Mouse (Mus musculus) spleen, adult 2 months (tissue): ENCODE data around the gene Sh3glb1. TPM values are rescaled to one million over a fixed set of nuclear protein-coding genes. Genes with fewer than 3 reads are reported as not detected.

Experiments
- DNase-seq, 2 experiments: peaks; one replicate each; pipeline versions ENCODE4 v3.0.0 to v3.0.0-alpha.2; 2012 to 2021; ENCODE audit warnings: low spot score in 2 of 2, low read depth in 1 of 2
- H3K27ac ChIP-seq: fragments of 200-500 bp; 2 replicates; pipeline ENCODE4 v1.5.1; 2012; ENCODE audit warnings: low read length, inconsistent platforms; ENCODE audit not compliant: insufficient read depth
- H3K27me3 ChIP-seq: fragments of 200-500 bp; 2 replicates; pipeline ENCODE4 v1.6.1; 2012; ENCODE audit warnings: mild to moderate bottlenecking, moderate library complexity, low read length, inconsistent platforms; ENCODE audit not compliant: control insufficient read depth, insufficient read depth
- H3K36me3 ChIP-seq: fragments of 200-500 bp; 2 replicates; pipeline ENCODE4 v1.6.1; 2012; ENCODE audit warnings: mild to moderate bottlenecking, low read length, inconsistent platforms; ENCODE audit not compliant: control insufficient read depth, insufficient read depth
- H3K4me1 ChIP-seq: fragments of 200-500 bp; 2 replicates; pipeline ENCODE4 v1.6.1; 2011; ENCODE audit warnings: inconsistent platforms; ENCODE audit not compliant: control insufficient read depth, insufficient read depth, insufficient read length
- H3K4me3 ChIP-seq: fragments of 200-500 bp; 2 replicates; pipeline ENCODE4 v1.5.1; 2011; ENCODE audit warnings: mild to moderate bottlenecking, inconsistent platforms; ENCODE audit not compliant: insufficient read depth, insufficient read length; ENCODE audit errors: extremely low read depth
- CTCF ChIP-seq: fragments of 200-500 bp; IDR thresholded peaks from 2 replicates; pipeline ENCODE4 v1.5.1; 2011; ENCODE audit warnings: mild to moderate bottlenecking, inconsistent platforms; ENCODE audit not compliant: insufficient read depth, insufficient read length, insufficient replicate concordance; ENCODE audit errors: extremely low read depth
- POLR2A ChIP-seq: fragments of 200-500 bp; IDR thresholded peaks from 2 replicates; pipeline ENCODE4 v1.6.1; 2011; ENCODE audit warnings: low read depth, low read length, inconsistent platforms
- WGBS: fragments of 180-500 bp; shearing (Covaris S2); methylation state at CpG from one replicate; pipeline ENCODE4 v1.1.7; 2018; 5-methylcytosine and 5-hydroxymethylcytosine counted together
- polyA plus RNA-seq: library from polyadenylated mRNA; depleted of rRNA; stranded (reverse); fragments of >200 nt; gene quantifications from 2 replicates; pipeline ENCODE4 v1.2.3, GENCODE M21; 2012

Gene Sh3glb1
- polyA plus RNA-seq, 1 experiment: 22.1 TPM

DNA sequence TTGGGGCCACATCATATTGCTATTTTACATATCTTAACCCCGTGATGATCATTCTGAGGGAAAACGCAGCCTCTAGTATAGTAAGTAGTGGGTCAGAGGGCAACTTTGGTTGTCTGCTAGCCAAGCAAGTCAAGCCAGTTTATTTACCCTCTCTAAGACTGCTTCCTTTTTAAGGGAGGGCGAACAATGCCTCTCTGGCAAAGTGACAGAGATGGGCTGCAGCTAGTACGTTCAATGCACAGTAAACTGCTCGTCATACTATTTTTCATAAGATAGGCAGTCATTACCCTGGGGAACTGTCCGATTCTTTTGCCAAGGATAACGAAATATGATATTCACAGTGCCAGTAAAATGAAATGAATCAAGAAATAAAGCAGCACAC is 1.4 kb downstream of the Sh3glb1 start:
- 7% methylated on average over 7 of the region's 7 CpGs for WGBS
- TF ChIP-seq POLR2A (no peak), CTCF (no peak)
- H3K4me1 ChIP-seq: peaks cover 16% of the 10 kb centered on the region

GRCm38 (mm10) chr3:144717835-144718234 is 2.3 kb downstream of the Sh3glb1 start:
- TF ChIP-seq CTCF (no peak), POLR2A (no peak)
- DNase-seq: no peak
- Histone ChIP-seq H3K36me3 (peaks cover 2% of the 10 kb centered on the region; the same call in 1 of the 2 replicates), H3K27me3 (no peaks in the 10 kb centered on the region), H3K4me3 (no peak overlapping the region), H3K4me1 (peaks cover 16% of the 10 kb centered on the region), H3K27ac (no peak overlapping the region; the same call in 1 of the 2 replicates)
- WGBS: 82% methylated on average over 6 of the region's 6 CpGs

More for the DNA sequence above, 1.4 kb downstream of the Sh3glb1 start:
- no peaks in the 10 kb centered on the region for H3K27me3 ChIP-seq
- peak overlapping the region; percentile 53; the same call in 1 of the 2 replicates for H3K27ac ChIP-seq
- peak overlapping the region; percentile 96 for H3K4me3 ChIP-seq
- DNase-seq: no peak
- H3K36me3 ChIP-seq: peaks cover 2% of the 10 kb centered on the region; the same call in 1 of the 2 replicates

GRCm38 (mm10) chr3:144717121-144717520 is 3.0 kb downstream of the Sh3glb1 start:
- no peak overlapping the region for H3K27ac ChIP-seq
- TF ChIP-seq POLR2A: no peak
- TF ChIP-seq CTCF: no peak
- no peaks in the 10 kb centered on the region for H3K27me3 ChIP-seq
- peaks cover 5% of the 10 kb centered on the region for H3K36me3 ChIP-seq
- no peak for DNase-seq
- H3K4me1 ChIP-seq: peaks cover 16% of the 10 kb centered on the region
- WGBS: 87% methylated on average over 3 of the region's 3 CpGs
- no peak overlapping the region for H3K4me3 ChIP-seq

- peaks cover 16% of the 10 kb centered on the region for H3K4me1 ChIP-seq
- WGBS: 26% methylated on average over 9 of the region's 9 CpGs
- no peaks in the 10 kb centered on the region for H3K27me3 ChIP-seq
- peaks cover 11% of the 10 kb centered on the region for H3K36me3 ChIP-seq
- no peak overlapping the region for H3K4me3 ChIP-seq
- peak in 1 of 2 experiments; percentile 49 for DNase-seq
- no peak for TF ChIP-seq CTCF
- TF ChIP-seq POLR2A: no peak
- H3K27ac ChIP-seq: peak overlapping the region; percentile 64
These were observed 4.2 kb downstream of the Sh3glb1 start for GRCm38 (mm10) chr3:144715901-144716300.

- Histone ChIP-seq H3K4me3 (no peak overlapping the region), H3K27ac (no peak overlapping the region), H3K36me3 (peaks cover 12% of the 10 kb centered on the region), H3K27me3 (no peaks in the 10 kb centered on the region), H3K4me1 (peaks cover 13% of the 10 kb centered on the region)
- 83% methylated on average over 7 of the region's 7 CpGs for WGBS
- TF ChIP-seq POLR2A (no peak), CTCF (no peak)
- no peak for DNase-seq
These were observed 5.1 kb downstream of the Sh3glb1 start for GRCm38 (mm10) chr3:144715033-144715432.

DNA sequence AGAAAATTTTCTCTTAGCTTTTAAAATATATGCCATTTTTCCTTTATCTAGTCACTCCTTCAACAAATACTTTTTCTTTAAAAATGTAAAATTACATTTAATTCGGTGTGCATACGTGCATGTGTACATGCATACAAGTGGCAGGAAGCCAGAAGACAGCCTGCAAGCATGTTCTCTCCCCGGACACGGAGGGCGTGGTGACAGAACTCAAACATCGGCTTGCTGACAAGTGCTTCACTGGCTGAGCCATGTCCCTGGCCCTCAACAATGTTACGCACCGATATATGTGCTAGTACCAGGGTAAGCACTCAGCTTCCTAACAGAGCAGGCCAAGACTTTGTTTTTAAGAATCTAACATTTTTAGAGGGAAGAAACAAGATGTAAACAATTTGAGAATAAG is 5.5 kb downstream of the Sh3glb1 start:
- DNase-seq: no peak
- Histone ChIP-seq H3K4me3 (no peak overlapping the region), H3K36me3 (peaks cover 14% of the 10 kb centered on the region), H3K4me1 (peaks cover 13% of the 10 kb centered on the region), H3K27me3 (no peaks in the 10 kb centered on the region), H3K27ac (no peak overlapping the region)
- 78% methylated on average over 8 of the region's 8 CpGs for WGBS
- TF ChIP-seq POLR2A (no peak), CTCF (no peak)

DNA sequence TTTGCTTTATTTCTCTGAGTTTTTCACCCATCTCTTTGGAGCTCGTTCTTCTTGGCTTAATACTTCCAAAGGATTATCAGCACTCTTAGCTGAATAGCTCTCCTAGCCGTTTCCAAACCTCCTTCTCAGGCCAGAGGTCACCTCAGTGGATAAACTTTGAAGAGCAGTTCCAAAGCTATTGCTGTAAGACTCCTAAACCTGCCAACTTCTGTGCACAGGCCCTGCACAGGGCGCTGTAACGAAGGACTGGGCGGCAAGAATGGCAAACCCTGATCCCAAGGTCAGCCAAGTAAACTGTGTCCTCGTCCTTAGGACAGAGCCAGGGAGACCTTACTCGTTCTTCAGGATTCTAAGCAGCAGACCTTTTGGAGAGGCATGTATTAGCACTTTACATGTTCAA is 6.0 kb downstream of the Sh3glb1 start:
- 84% methylated on average over 7 of the region's 7 CpGs for WGBS
- DNase-seq: no peak
- no peak for TF ChIP-seq POLR2A
- no peak for TF ChIP-seq CTCF
- H3K27ac ChIP-seq: no peak overlapping the region
- no peak overlapping the region for H3K4me3 ChIP-seq
- peaks cover 16% of the 10 kb centered on the region for H3K36me3 ChIP-seq
- H3K27me3 ChIP-seq: no peaks in the 10 kb centered on the region
- H3K4me1 ChIP-seq: peaks cover 13% of the 10 kb centered on the region
